Mouse (Mus musculus) heart, postnatal 14 days (tissue): ENCODE measurements around the gene Cnn2. TPM values are rescaled to one million over a fixed set of nuclear protein-coding genes. Genes with fewer than 3 reads are reported as not detected.
A peak's percentile ranks its signal among the peaks of the same experiment; 100 is the strongest.

Experiments used
- DNase-seq, 2 experiments: peaks; one replicate each; pipeline ENCODE4 v3.0.0; 2021 to 2022
- intact Hi-C: fragments of 180-260 bp; cut with DNase I; formaldehyde crosslinking; loops from one replicate; pipeline ENCODE4 v1.15.1; 2025
- total RNA-seq, 2 experiments: library from RNA; stranded (reverse); gene quantifications; 2 replicates each; pipeline ENCODE4 v1.2.3; 2021

The Cnn2 gene
- total RNA-seq, 2 experiments from 2014 or later: 36.2 to 45.9 TPM

DNA sequence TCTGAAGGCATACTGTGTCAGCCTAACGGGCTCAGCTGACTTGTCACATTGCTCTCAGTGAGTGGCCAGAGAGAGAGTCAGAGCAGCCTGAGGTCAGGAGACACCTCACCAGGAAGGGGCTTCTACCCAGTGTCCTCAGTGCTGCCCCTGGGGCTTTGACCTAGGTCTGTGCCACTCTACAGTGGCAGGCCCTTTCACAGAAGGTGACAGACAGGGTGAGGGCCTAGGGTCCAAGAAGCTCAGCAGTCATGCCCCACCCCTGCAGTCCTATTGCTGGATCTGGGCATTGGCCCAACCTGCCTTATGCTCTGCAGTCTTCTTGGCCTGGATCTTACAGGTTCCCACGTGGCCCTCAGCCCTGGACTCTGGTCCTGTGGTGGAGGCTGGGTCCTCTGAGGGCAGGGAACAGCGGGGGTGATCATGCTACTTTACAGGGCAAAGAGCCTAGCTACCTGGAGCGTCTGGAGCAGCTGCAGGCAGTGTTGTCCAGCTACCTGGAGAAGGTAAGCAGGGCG is 21.4 kb upstream of the Cnn2 start:
- intact Hi-C loops: loop anchor here (10.0 kb wide), 2 partner anchors 168 to 278 kb away; partner anchors contain the start of genes Atp5d and Ndufs7
- peak; percentile 44 to 48 for DNase-seq

DNA sequence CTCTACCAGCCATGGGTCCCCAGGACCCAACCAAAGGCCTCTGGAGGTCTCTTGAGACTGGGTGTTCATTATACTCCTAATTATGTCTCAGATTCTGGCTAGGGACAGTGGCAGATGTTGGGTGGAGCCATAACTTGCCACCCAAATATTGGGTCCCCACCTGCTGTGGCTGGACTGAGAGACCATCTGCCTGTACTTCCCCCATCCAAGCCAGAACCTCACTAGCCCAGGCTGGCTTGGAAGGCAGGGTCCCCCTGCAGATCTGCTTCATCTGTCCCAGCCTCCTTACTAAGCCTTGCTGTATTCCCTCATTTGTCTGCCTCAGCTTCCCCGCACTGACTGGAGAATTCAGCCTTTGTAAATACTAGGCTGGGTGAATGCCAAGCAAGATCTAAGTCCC is 20.2 kb upstream of the Cnn2 start:
- intact Hi-C loops: loop anchor here (10.0 kb wide), 2 partner anchors 167 to 277 kb away; partner anchors contain the start of genes Atp5d and Ndufs7
- no peak for DNase-seq

DNA sequence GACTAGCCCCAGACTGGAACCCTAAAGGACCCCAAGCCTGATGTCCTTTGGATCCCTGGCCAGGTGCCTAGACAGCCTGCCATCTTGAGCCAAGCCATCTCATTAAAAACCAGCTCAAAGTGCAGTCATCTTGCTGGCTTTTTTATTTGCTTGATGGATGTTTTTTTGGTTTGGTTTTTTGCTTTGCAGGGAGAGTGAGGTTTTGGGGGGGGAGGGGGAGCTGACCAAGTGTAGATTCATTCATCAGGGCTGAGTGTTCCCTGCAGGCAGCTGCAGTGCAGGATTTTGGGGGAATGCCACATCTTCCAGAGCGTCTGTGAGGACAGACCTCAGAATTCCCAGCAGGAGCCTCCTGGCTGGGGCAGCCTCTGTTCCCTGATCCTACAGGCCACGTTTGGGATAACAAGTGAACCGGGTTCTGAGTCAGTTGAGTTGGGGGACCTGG is 19.2 kb upstream of the Cnn2 start:
- no peak for DNase-seq
- intact Hi-C loops: loop anchor here (10.0 kb wide), 2 partner anchors 166 to 276 kb away; partner anchors contain the start of genes Atp5d and Ndufs7

DNA sequence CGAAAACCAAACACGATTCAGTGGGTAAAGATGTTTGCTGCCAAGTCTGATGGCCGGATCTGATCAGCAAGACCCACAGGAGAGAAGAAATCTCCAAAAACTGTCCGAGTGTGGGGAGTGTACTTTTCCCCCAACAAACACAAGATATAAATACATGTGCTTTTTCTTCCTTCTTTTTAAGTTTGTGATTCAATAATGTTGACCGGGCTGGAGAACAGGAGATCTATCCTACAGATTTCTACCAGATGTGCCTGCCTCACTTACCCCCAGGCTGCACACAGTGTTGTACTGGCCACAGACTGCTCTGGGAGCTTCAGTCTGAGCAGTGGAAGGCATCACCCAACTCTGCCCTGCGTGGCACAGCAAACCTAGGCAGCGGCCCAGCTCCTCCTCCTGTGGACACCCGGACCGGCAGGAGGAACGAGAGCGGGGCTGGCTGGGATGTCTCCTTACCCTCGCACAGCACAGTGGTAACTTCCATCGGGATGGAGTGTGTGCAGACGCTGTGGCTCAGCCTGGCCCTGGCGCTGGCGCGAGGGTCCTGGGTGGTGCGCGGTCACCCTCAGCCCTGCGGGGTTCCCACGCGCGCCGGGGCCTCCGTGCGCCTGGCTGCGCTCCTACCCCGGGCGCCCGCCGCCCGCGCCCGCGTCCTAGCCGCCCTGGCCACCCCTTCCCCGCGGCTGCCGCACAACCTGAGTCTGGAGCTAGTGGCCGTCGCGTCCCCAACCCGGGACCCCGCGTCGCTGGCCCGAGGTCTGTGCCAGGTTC is 17.8 kb upstream of the Cnn2 start, which contains the start of gene Grin3b:
Gene Grin3b (plus strand): TSS at position 301 of the 768 bp plus-strand sequence.
- no peak for DNase-seq
- intact Hi-C loops: no loop called here

DNA sequence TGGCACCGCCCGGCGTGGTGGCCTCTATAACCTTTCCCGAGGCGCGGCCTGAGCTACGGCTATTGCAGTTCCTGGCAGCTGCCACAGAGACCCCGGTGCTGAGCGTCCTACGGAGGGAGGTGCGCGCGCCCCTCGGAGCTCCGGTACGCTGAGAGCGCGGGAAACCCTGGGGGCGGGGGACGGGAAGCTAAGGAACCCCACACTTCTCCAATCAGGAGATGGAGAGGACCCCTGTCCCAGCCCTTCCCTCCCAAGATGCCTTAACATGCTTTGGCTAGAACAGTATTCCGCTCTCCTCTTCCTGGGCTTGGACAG is 17.2 kb upstream of the Cnn2 start:
- intact Hi-C loops: no loop called here
- no peak for DNase-seq

DNA sequence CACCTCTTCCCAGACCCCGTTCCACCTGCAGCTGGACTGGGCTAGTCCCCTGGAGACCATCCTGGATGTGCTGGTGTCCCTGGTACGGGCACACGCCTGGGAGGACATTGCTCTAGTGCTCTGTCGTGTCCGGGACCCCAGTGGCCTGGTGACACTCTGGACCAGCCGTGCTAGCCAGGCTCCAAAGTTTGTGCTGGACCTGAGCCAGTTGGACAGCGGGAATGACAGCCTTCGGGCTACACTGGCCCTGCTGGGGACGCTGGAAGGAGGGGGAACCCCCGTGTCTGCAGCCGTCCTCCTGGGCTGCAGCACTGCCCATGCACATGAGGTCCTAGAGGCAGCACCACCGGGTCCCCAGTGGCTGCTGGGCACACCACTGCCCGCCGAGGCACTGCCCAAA is 15.6 kb upstream of the Cnn2 start:
- intact Hi-C loops: no loop called here
- DNase-seq: peak; percentile 46 to 59

DNA sequence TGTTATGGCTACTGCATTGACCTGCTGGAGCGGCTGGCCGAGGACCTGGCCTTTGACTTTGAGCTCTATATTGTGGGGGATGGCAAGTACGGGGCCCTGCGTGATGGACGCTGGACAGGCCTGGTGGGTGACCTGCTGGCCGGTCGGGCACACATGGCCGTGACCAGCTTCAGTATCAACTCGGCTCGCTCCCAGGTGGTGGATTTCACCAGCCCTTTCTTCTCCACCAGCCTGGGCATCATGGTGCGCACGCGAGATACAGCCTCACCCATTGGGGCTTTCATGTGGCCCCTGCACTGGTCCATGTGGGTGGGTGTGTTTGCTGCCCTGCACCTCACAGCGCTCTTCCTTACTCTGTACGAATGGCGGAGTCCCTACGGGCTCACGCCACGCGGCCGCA is 14.3 kb upstream of the Cnn2 start:
- DNase-seq: no peak
- intact Hi-C loops: no loop called here

DNA sequence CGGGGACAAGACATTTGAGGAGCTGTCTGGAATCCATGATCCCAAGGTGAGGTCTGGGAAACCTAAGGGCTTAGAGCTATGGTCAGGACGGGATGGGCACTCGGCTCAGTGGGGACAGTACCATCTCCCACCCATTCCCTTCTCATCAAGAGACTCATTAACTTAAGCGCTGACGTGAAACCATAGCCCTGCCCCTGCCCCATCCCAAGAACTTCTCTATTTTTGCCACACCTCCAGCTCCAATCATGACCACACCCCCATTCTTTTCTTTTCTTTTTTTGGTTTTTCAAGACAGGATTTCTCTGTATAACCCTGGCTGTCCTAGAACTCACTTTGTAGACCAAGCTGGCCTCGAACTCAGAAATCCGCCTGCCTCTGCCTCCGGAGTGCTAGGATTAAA is 13.7 kb upstream of the Cnn2 start:
- intact Hi-C loops: no loop called here
- DNase-seq: no peak

DNA sequence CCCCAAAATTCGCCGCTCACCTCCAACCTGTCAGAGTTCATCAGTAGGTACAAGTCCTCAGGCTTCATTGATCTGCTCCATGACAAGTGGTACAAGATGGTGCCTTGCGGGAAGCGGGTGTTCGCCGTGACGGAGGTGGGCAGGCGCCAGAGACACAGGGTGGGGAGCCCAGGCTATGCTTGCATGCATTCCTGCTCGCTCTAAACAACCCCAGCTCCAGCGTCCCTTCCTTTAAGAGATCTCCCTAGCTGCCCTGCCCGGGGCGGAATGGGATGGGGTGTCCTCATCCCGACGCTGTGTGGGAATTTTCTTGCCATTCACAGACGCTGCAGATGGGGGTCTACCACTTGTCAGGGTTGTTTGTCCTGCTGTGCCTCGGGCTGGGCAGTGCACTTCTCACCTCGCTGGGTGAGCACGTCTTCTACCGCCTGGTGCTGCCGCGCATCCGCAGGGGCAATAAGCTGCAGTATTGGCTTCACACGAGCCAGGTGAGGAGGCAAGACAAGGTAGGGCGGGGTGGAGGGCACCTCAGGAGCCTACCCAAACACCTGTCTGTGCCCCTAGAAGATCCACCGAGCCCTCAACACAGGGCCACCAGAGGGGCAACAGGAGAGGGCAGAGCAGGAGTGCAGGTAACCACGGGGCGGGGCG is 12.2 kb upstream of the Cnn2 start:
- intact Hi-C loops: no loop called here
- no peak for DNase-seq

DNA sequence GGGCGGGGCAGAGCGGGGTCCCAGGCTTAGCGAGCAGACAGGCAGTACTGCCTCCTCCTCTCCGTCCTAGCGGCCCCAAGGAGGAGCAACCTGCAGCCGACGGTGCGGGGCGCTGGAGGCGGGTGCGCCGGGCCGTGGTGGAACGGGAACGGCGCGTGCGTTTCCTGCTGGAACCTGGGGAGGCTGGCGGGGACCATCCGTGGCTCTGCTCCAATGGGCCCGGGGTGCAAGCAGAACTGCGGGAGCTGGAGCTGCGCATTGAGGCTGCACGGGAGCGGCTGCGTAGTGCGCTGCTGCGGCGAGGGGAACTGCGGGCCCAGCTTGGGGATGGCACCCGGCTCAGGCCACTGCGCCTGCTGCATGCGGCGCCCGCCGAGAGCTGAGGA is 11.7 kb upstream of the Cnn2 start:
- intact Hi-C loops: no loop called here
- DNase-seq: no peak

DNA sequence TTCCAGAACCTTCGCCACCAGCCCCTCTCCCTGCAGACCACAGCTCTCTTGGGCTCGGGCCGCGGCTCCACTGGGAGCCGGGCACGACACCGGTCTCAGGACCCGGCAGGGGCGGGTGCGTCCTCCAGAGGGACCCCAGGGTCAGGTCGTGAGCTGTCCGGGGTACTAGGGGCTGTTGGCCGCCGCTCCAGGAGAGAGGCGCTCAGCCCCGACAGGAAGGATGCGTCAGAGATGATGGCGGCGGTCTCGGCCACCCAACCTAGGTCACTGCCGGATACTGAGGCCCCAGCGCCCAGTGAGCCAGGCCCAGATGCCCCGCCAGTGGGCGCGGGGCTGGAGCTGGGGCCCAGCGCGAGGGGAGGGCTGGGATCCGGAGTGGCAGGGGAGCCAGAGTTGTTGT is 11.1 kb upstream of the Cnn2 start:
- intact Hi-C loops: no loop called here
- no peak for DNase-seq

DNA sequence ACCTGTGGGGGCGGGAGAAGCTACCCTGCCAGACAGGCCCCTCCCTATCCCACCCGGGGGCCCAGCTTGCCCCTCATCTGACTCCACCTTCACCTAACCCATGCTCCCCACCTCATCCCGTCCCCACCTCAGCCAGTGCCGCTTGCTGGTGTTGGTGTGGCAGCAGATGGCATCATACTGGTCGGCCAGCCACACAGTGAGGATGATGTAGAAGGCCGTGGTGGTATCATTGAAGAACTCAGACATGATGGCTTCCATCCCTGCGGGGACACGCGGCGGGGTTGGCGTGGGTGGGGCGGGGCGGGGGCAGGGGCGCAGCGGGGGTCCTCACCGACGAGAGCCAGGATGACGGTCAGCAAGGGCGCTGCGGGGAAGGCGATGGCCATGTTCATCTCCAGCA is 10.3 kb upstream of the Cnn2 start:
- no peak for DNase-seq
- intact Hi-C loops: no loop called here

DNA sequence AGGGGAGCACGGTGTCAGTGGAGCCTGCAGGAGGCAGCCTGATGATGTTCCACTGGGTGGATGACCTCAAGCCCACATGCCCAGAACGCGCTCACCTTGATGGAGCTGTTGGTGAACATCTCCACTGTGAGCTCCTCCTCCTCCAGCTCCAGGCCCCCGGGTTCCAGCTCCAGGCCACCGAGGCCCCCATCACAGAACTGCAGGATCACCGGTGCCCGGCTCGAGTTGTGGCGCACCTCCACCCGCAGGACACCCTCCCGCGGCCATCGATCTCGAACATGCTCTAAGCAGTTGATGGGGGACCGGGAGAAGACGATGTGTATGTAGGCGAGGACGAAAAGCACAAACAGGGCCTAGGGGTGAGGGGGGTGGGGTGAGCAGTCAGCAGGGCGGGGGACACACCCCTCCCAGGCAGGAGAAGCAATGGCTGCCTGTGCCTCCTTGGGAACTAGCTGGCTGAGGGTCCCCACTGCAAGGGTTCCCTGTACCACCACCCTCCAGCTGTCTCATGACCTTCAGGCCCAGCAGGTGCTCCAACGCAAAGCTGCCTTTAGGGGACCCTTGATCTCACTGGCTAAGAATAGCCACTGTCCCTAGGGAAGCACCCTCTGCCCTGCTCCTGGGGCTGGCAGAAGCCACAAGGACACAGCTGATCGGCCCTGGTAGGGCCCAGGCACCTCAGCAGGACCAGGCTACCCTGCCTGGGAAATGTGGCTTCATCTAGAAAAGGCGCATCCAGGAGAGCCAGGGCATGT is 8.8 kb upstream of the Cnn2 start:
- DNase-seq: no peak
- intact Hi-C loops: loop anchor here (2.0 kb wide), 1 partner anchor 17 kb away; no protein-coding TSS in a partner anchor

DNA sequence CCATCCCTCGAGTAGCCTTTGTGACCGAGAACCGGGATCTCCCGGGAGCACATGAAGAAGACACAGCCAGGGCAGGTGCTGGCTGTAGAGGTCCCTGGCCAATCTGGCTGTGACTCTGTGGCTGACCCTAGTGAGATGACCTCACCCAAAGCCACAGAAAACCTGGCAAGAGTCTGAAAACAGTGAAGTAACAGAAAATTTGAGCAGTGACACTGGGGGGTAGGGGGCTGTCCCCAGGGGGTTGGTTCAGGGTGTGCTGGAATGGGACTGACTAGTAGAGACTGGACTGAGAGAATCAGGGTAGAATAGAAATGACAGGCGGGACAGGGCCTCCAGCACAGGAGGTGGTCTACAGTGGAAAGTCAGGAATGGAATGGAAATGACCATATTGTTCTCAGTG is 5.2 kb upstream of the Cnn2 start:
- intact Hi-C loops: no loop called here
- no peak for DNase-seq

DNA sequence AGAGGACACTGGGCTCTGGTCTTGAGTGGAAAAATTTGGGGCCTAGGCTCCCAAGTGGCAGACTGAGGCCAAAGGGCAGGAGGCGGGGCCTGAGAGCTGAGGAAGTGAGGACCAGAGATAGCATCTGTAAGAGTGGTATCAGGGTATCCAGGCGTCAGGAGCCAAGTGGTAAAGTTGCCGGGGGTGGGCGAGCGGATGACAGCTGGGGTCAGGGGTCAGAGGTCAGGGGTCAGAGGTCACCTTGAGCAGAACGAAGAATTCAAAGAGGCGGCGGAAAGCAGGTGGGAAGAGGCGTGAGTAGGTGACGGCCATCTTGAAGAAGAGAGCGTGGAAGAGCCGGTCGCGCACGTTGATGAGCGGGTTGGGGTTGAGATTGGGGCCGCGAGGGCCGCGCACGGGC is 4.7 kb upstream of the Cnn2 start:
- DNase-seq: peak; percentile 52 to 66
- intact Hi-C loops: no loop called here

DNA sequence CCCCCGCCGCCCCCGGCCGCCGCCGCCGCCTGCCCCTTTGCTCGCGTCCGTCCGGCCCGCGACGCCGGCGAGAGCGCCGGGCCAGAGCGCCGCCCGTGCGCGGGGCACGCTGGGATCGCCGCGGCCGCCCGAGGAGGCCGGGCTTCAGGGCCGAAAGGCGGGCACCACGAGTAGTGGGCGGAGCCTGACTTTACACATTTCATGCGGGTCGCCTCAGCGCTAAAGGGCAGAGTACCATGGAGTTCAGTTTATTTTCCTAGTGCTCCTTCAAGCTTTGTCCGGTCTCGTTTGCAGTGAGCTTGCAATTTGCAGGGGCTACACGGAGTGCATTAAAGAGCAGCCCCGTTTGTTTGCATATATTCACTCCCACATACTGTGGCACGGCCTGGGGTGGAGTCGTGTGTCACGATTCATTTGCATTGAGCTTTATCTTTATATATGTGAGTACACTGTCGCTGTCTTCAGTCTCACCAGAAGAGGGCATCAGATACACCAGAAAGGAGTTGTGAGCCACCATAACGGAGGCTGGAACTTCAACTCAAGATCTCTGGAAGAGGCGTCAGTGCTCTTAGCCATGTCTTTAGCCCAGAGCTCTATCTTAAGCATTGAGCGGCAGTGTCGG is 4.1 kb upstream of the Cnn2 start, which contains the start of gene Tmem259:
Gene Tmem259 (minus strand): TSS at position 136 of the 622 bp plus-strand sequence.
- intact Hi-C loops: no loop called here
- peak; percentile 90 to 93 for DNase-seq

DNA sequence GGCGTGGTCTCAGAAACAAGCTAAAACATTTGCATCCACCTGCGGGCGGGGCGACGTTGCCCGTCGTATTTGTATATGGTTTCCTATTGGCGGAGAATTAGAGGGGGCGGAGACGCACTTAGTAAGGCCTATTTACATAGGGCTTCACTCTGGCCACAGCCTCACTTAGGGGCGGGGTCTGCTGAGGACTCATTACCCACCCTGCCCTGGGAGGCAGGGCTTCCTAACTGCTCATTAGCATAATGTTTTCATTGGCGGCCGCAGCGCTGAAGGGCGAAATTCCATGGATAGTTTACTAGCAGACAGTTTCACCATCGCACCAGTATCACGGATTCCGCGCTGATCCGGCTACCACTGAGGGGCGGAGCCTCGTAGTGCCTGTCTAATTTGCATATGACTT is 3.5 kb upstream of the Cnn2 start:
- DNase-seq: peak; percentile 92 to 94
- intact Hi-C loops: loop anchor here (5.0 kb wide), 1 partner anchor 67 kb away; no protein-coding TSS in a partner anchor

DNA sequence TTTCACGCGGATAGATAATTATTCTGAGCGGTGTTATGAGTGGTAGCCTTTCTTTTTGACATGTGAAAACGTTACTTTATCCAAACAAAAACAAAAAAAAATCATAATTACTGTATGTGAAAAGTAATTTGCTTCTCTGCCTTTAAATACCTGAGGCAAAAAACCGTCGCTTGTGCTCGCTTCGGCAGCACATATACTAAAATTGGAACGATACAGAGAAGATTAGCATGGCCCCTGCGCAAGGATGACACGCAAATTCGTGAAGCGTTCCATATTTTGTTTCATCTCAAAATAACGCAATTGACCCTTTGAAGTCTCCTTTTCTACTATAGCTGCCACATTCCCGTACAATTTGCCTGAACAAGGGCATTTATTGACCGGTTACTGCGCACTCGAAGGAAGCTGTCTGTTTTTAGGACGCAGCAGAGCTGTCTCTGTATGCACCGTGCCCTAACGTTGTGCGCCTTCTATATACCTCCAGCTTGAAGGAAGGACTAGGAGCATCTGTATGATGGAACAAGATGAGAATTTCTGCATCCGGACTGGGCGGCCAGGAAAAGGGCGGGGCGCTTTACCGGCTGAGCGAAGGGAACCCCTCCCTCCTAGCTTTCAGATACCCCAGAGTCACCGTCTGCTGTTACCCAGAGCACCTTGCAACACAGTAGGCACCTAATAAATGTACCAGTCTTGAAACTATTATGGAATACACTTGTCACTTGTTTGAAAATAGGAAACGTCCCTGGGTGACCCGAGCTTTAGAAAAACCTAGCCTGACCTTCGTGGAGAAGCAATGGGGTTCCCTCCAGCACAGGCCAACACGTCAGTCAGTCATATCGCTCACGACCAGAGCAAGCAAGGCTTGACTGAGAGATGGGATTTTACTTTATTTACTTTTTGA is 2.8 kb upstream of the Cnn2 start:
- peak; percentile 61 to 71 for DNase-seq
- intact Hi-C loops: loop anchor here (2.0 to 5.0 kb wide), 3 partner anchors 67 to 155 kb away; partner anchors contain the start of genes Cbarp and Stk11

DNA sequence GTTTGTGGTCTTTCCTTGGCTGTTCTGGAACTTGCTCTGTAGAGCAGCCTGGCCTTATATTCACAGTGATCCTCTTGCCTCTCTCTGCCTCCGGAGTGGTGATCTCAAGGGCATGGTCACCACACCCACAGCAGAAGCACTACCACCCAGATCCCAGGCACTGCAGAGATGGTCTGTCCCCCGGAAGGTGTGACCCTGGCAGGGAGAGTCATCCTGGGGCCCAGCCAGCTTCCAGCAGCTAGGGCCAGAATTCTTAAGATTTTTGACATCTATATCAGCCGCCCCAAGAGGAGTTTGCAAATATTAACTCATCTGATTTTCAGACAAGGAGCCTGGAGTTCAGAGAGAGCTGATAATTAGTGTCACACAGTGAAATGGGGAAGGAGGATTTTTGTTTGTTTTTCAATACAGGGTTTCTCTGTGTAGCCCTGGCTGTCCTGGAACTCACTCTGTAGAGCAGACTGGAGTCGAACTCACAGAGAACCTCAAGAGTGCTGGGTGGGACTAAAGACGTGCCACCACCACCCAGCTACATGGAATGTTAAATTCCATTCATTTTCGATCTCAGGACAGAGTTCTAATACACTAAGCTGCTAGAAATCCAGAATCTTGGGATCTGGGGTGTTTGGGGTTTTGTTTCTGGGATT is 2.0 kb upstream of the Cnn2 start:
- intact Hi-C loops: loop anchor here (2.0 to 5.0 kb wide), 3 partner anchors 66 to 154 kb away; partner anchors contain the start of genes Cbarp and Stk11
- peak; percentile 42 to 67 for DNase-seq
